ENCODE assay signal across 25 mouse cellular contexts in genomic region chr9:40649983-40650382, GRCm38 (mm10). TPM values are rescaled to one million over a fixed set of nuclear protein-coding genes. Genes with fewer than 3 reads are reported as not detected.
"Had no signal": no experiment of that assay in that cellular context is flagged by ENCODE, and none has a peak within 500 bp of the region (broad histone marks: within the 10 kb centered on the region; RNA-seq: fewer than 3 reads in every experiment).

No protein-coding gene starts in this region.

- DNase-seq: liver, embryonic 13.5 days; liver, postnatal 0 days; lung, embryonic 14.5 days; right cerebral cortex, postnatal 14 days; thymus, adult 2 months; thymus, postnatal 25 days; thymus, postnatal 4 days had no signal

- ATAC-seq: liver, postnatal 0 days; midbrain, embryonic 13.5 days; midbrain, embryonic 15.5 days had no signal

- H3K4me2 ChIP-seq: liver, embryonic 11.5 days; liver, embryonic 13.5 days; liver, embryonic 15.5 days; lung, embryonic 14.5 days; midbrain, embryonic 11.5 days; midbrain, embryonic 13.5 days; midbrain, embryonic 15.5 days; neural tube, embryonic 12.5 days; stomach, embryonic 15.5 days had no signal

- H3K9me3 ChIP-seq: liver, embryonic 13.5 days; liver, embryonic 15.5 days; megakaryocyte, embryonic 14.5 days; midbrain, embryonic 13.5 days; midbrain, embryonic 15.5 days; neural tube, embryonic 12.5 days; stomach, embryonic 15.5 days had no signal

- H3K36me3 ChIP-seq: liver, embryonic 13.5 days; liver, embryonic 15.5 days; midbrain, embryonic 13.5 days; midbrain, embryonic 15.5 days; neural tube, embryonic 12.5 days; stomach, embryonic 15.5 days had no signal

- H3K4me1 ChIP-seq: liver, embryonic 13.5 days; liver, embryonic 15.5 days; megakaryocyte, embryonic 14.5 days; midbrain, embryonic 13.5 days; midbrain, embryonic 15.5 days; stomach, embryonic 15.5 days had no signal

- H3K27ac ChIP-seq: liver, embryonic 13.5 days; liver, embryonic 15.5 days; macrophage; midbrain, embryonic 13.5 days; midbrain, embryonic 15.5 days; neural tube, embryonic 12.5 days; stomach, embryonic 15.5 days; stomach, postnatal 0 days had no signal

- H3K4me3 ChIP-seq: liver, embryonic 13.5 days; liver, embryonic 15.5 days; megakaryocyte, embryonic 14.5 days; midbrain, embryonic 13.5 days; midbrain, embryonic 15.5 days; neural tube, embryonic 12.5 days; stomach, embryonic 15.5 days had no signal

- H3K9ac ChIP-seq: liver, embryonic 13.5 days; liver, embryonic 15.5 days; liver, postnatal 0 days; lung, embryonic 14.5 days; midbrain, embryonic 13.5 days; midbrain, embryonic 15.5 days; neural tube, embryonic 12.5 days; stomach, embryonic 15.5 days had no signal

- H3K27me3 ChIP-seq: liver, embryonic 13.5 days; liver, embryonic 15.5 days; midbrain, embryonic 15.5 days; neural tube, embryonic 12.5 days; stomach, embryonic 15.5 days had no signal

RNA-seq across cellular contexts. Expression of gene Gm21915, which starts 20.4 kb away (rescaled TPM):
- total RNA-seq: megakaryocyte progenitor cell, adult 5-6 weeks; midbrain, postnatal 0 days; monocyte, adult 5-6 weeks; neutrophil, adult 5-6 weeks had no signal
- polyA plus RNA-seq: liver, embryonic 11.5 days; liver, embryonic 13.5 days; liver, embryonic 15.5 days; liver, postnatal 0 days; lung, embryonic 14.5 days; macrophage; midbrain, embryonic 11.5 days; midbrain, embryonic 13.5 days; midbrain, embryonic 15.5 days; midbrain, postnatal 0 days; neural tube, embryonic 12.5 days; neural tube, embryonic 14.5 days; spleen, adult 2 months; stomach, embryonic 15.5 days; stomach, postnatal 0 days; testis, adult 2 months; thymus, adult 2 months; urinary bladder, adult 2 months had no signal
